Mouse (Mus musculus): ENCODE measurements around the gene Slc35d3. TPM values are rescaled to one million over a fixed set of nuclear protein-coding genes. Genes with fewer than 3 reads are reported as not detected.

The Slc35d3 gene
- total RNA-seq, 2 experiments from 2014 or later, result 10.2 to 11.7 TPM

DNA sequence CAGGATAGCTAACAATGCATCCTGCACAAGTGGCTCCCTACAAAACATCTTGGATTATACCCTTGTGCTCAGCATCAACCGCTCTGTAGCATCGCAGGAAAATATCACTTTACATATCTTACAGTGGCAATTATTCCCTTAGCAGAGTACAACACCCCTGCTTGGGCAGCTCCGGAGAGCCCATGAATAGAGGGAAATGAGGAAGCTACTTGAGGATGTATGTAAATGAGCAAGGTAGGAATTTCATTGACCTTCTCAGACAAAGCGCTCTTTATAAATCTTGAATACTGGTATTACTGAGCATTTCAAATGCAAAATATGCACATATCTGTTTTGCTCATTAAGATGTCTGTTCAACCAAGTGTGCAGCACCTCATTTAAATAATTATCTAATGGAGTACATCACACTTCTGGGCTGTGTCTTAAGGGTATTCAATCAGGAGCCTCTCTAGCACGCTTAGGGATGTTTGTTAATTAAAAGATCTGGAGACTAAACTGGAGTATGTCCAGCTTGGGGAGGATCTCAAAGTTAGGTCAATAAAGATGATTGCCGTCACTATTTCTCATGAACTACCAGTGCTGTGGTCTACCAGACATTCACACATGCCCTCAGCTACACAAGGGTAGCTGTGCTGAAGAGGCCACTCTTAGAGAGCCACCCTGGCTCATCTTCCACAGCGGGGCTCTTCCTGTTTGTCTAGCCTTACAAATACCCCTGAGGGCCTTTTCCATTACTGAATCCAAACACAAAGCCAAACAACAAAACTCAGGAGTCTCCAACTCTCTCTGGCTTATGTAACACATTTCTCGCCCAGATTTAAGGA lies 15.2 kb downstream of the Slc35d3 start:
- no peak for DNase-seq

DNA sequence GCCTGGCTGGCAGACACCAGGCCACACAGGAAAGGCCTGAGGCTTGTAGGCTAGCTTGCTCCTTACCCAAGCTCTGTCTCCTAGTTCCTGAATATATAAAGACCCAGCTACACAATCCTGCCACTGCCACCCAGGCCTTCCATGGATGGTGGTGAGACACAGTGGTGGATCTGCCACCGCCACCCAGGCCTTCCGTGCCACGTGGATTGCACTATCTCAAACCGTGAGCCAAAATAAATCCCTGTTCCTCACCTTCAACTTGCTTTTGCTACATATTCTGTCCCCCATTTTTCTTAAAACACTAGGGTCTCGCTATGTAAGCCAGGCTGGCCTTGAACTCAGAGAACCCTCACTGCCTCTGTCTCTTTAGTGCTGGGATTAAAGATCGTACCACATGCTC lies 17.0 kb downstream of the Slc35d3 start:
- DNase-seq, result no peak

DNA sequence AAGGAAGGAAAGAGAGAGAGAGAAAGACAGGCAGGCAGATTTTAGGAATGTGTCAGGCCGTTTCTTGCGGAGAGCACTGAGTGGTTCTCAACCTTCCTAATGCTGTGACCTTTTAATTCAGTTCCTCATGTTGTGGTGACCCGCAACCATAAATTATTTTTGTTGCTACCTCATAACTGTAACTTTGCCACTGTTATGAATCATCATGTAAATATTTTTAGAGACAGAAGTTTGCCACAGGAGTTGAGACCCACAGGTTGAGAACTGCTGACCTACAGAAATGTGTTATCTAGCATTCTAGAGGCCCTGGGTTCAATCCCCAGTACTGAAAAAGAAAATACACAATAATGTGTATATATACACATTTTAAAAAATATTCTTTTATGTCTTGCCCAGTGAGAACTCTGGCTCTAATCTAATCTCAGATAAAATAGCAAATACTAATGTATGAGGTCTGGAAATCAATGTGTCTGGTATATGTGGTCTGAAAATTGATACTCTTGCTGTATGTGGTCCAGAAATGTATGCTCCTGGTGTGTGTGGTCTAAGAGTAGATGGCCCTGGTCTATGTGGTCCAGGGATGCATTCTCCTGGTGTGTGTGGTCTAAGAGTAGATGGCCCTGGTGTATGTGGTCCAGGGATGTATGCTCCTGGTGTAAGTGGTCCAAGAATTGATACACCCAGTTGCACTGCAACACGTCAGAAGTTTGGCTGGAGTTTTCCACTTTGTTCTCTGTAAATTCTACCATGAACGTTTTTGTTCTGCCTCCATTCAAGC lies 20.0 kb downstream of the Slc35d3 start:
- DNase-seq, result no peak

DNA sequence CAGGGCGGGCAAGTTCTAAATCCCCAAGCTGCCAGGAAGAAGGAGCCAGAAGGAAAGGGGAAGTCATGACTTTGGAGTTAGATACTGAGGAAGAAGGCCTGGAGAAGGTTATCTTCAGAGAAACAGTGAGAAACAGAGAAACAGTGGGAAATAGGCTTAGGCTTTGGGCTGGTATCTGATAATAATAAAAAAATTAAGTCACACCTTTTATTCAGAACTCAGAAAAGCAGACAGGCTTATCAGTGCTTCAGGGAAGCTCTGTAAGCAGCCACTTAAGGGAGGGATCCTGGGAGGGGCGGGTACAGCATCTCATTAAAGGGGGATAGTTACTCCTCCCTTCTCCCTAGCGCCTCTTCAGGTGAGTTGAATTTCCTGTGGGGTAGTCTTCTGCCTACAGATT lies 30.3 kb downstream of the Slc35d3 start:
- no peak for DNase-seq

DNA sequence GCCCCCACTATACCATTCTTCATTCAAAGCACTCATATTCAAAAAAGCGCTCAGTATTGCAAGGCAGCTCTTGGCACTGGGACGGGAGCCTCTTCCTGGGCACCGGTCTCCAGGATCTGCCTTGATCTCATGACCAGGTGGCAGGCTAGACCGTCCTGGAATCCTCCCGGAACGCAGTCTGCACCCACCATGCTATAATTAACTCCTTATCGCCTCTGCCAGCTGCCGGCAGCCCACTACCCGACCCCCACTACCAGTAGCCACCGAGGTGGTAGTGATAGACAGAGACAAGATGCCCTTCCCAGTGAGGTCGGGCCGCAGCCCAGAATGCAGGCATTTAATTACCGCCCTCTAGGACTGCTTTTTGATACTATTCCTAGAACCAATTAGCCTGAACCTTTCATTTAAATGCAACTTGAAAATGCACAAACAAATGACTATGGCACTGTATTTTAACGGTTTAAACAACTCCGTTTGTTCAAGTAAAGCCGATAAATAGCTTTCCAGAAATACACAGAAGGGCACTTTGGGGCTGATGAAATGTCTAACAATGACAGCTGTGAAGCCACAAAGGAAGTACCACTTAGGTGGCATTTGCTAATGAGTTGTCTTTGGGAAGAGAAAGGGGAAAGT lies 32.4 kb downstream of the Slc35d3 start:
- DNase-seq, result no peak

DNA sequence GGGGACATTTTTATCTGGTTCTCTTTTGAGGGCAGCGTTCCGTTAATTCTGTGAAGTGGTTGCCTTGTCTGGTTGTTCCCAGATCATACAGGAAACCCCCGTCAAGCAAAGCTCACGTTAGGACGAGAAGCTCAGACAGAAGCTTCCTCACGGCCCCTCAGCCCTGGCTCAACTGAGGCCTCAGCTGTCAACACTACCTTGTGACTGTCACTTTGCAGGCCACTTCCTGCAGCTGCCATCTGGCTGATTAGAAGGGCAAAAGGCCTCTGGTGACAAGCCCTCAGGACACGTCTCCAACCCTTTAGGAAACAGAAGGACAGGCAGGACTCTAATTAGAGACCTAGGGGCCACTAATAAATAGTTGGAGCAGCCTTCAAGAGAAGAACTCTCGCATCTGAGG lies 35.9 kb downstream of the Slc35d3 start:
- no peak for DNase-seq

- peak; percentile 49 for DNase-seq
These were observed 39.7 kb downstream of the Slc35d3 start for GRCm38 (mm10) chr10:19811436-19812172.

DNA sequence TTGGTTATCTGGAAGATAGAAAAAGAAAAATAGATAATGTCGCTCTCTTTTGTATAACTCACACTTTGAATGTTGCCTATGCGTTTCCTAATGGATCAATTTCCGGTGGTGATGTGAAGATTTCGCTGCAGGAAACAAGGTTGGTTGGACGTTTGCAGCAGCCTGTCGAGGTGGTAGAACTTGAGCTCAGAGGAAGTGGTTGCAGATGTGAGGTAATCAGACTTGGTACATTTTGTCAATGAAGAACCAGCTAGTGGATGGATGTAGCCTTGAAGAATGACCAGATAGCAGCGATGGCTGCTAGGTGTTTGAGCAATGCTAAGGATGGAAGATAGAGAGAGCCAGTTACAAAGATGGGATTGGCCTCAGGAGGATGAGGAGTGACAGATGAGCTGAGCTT lies 46.5 kb downstream of the Slc35d3 start:
- no peak for DNase-seq

- DNase-seq, result no peak
These were observed 48.3 kb downstream of the Slc35d3 start for GRCm38 (mm10) chr10:19802958-19803357.

Other genes starting within 250 kb of the Slc35d3 start
- under 1 TPM; 0.18 to 0.48 TPM for gene Il22ra2, start 229.5 kb downstream of the Slc35d3 start, total RNA-seq (2021)
- gene Il20ra, start 138.9 kb downstream of the Slc35d3 start, total RNA-seq (2021), result 1 to 10 TPM; 2.8 to 3.3 TPM
- gene Pex7, start 56.2 kb upstream of the Slc35d3 start, total RNA-seq (2021), result 10 to 100 TPM; 42.5 to 47.8 TPM
- 10 to 100 TPM; 16.4 to 28.3 TPM for gene Map3k5, start 83.0 kb upstream of the Slc35d3 start, total RNA-seq (2021)